Mouse (Mus musculus): ENCODE data around the gene Dyrk2.

DNA sequence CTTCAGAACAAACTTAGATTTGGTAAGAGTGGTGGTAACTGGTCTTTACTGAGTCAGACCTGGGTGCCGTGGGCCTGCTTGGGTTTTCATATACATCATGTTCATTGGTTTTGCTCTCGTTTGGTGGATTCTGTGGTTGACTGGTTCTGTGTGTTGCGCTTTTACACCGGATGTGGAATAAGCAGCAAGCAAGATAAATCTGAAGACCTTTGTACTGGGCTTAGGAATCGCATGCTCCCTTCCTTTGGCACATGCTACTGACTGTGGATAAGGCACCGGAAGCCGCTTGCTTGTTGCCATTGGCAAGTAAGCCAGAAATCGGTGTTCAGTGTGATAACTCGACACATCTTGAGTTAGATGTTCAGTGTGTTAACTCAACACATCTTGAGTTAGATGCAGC, 15.4 kb downstream of the Dyrk2 start:
- no peak for TF ChIP-seq CTCF (IDR thresholded peaks at IDR 0.05; ENCODE audit: low read depth)
- no peak for TF ChIP-seq EP300 (IDR thresholded peaks at IDR 0.05; ENCODE audit: low read depth)

All from liver, postnatal 0 days (tissue).